Mouse (Mus musculus) embryonic fibroblast, embryonic 13.5 days (primary cell): ENCODE data around the gene Rab3il1.

Experiments
- CTCF ChIP-seq: IDR thresholded peaks from 2 replicates; pipeline ENCODE4 v1.5.1; 2011; ENCODE audit warnings: mild to moderate bottlenecking, control low read depth, low read length, moderate library complexity, borderline replicate concordance; ENCODE audit not compliant: insufficient read depth
- POLR2A ChIP-seq: IDR thresholded peaks from 2 replicates; pipeline ENCODE4 v1.6.1; 2011; ENCODE audit warnings: low read depth, mild to moderate bottlenecking, control low read depth, low read length, moderate library complexity

GRCm38 (mm10) chr19:10045707-10046106 lies 44.2 kb downstream of the Rab3il1 start:
- no peak for TF ChIP-seq CTCF
- no peak for TF ChIP-seq POLR2A
